Mouse (Mus musculus) adrenal gland, adult 18-20 months (tissue): ENCODE results near the gene Rnase10. TPM values are rescaled to one million over a fixed set of nuclear protein-coding genes. Genes with fewer than 3 reads are reported as not detected.
A peak's percentile ranks its signal among the peaks of the same experiment; 100 is the strongest.
"Not testable (repeated sequence)": the region's sequence is repeated elsewhere in the genome, so short reads cannot be mapped to it uniquely, and the experiment has no call there.

Experiments used
- DNase-seq, 2 experiments: peaks; one replicate each; pipeline ENCODE4 v3.0.0; 2021 to 2022; ENCODE audit warnings: low spot score in 2 of 2
- total RNA-seq, 2 experiments: library from RNA; stranded (reverse); gene quantifications; 1 replicate in 1 of 2; 2 replicates in 1 of 2; pipeline ENCODE4 v1.2.3; 2021

Rnase10 gene
- total RNA-seq, 2 experiments from 2014 or later, result not detected

DNA sequence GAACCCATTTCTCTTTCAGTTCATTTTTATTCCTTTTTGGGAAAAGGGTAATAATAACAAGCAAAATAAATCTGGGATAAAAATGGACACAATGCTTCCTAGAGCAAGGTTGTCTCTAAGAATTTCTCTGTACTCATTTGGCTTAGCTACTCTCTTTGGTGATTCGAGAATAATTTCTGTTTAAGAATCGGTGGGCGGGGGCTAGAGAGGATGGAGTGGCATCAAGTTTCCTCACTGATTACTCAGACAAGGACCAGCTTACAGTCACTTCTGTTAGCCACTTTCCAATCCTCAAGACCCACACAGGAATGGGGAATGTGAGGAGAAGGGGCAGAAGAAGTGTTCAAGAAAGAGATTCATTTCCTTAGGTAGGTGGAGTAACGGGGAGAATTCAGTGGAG lies 1.2 kb downstream of the Rnase10 start:
- no peak for DNase-seq

DNA sequence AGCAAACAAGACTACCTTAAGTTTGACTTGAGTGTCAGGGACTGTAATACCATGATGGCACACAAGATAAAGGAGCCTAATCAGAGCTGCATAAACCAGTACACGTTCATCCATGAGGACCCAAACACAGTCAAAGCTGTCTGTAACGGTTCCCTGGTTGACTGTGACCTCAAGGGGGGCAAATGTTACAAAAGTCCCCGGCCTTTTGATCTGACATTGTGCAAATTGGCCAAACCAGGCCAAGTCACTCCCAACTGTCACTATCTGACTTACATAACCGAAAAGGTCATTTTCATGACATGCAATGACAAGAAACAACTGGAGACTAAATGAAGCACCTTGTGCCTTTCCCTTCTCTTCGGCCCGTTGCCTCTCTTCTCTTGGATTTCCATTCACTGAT lies 2.0 kb downstream of the Rnase10 start:
- DNase-seq, result no peak

- not testable (repeated sequence) for DNase-seq
Observed at GRCm38 (mm10) chr14:51014724-51015123, 7.2 kb downstream of the Rnase10 start.

- no peak for DNase-seq
Observed at GRCm38 (mm10) chr14:51015780-51016179, 8.2 kb downstream of the Rnase10 start.

- DNase-seq, result no peak
Observed at GRCm38 (mm10) chr14:51017256-51017655, 9.7 kb downstream of the Rnase10 start.

DNA sequence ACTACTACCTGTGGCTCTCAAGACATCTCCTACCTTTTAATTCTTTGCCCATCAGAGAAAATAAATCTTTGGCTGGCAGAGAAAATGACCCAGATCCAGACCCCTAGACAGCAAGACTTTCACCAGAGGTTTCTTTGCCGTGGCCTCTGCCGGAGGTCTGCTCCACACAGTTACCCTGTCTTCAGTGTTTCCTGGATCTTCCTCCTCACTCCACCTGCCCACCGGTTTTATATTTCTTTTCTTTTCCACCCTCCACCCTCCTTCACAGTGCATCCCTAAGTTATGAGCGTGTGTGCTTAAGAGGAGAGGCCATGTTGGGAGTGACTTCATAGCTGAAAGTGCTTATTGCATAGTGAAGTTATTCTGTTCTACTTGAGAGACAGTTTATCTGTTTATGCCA lies 15.9 kb downstream of the Rnase10 start:
- DNase-seq, result no peak

DNA sequence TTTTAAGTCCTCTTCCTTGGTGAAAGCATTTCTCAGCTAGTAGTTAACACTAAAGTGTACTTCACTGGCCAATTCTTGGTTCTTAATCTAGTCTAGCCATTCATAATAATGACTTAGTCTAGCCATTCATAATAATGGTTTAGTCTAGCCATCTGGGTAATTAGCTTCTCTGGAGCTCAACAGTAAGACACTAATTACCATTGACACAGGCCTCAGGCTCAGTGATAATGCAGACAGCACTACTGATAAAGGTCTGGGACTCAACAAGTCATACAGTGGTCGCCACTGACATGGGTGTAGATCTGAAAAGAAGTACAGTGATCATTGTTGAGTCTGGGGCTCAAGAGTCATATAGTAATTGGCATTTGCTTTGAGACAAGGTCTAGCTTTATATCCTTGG lies 17.3 kb downstream of the Rnase10 start:
- DNase-seq, result no peak

DNA sequence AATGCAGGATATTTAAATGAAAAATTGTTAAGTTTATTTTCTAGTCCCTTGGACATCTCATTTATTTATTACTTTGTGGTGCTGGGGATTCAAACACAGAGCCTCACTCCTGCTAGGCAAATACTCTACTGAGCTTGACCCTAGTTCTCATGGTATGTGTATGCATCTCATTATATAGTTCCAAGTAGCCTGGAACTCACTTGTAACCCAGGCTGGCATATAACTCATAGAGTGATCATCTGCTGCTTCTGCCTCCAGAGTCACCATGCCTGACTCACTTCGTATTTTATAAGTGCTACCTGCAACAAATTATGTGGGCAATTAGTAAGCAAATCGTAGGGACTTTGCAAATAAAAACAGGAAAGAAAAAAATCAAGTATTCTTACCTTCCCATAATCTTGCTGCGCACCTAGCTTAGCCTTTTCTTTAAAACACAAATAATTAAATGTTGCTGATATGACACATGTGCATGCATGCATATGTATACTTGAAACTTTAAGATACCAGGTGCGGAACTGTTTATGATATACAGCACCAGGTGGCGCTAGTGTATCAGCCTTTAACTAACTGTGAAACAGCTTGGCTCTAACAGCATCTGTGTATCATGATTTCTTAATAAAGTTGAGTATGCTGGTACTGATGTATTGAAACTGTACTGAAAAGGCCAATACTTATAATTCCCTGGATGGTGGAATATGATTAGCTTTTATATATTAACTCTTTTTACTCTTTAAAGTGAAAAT lies 19.0 kb downstream of the Rnase10 start:
- DNase-seq, result peak; percentile 43 to 44

DNA sequence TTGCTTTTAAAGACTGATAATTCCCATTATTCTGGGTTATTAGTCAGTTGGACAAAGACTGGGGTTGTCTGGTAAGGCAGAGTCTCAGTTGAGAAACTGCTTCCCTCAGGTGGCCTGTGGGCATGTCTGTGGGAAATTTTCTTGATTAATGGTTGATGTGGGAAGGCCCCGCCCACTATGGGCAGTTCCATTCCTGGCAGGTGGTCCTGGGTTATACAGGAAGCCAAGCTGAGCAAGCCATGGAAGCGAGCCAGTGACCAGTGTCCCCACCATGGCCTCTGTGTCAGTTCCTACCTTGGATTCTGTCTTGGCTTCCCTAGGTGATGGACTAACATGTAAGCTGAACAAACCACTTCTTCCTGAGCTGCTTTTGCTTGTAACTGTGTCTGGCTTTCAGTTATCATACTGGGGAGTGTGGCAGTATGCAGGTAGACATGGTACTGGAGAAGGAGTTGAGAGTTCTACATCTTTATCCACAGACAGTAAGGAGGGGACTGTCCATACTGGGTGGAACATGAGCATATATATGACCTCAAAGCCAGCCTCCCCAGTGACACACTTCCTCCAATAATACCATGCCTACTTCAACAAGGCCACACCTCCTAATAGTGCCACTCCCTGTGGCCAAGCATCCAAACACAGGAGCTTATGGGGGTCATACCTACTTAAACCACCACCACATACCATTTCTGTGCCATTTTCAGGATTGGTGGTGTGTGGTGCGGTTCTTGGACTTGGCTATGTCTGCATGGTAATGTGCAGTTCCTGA lies 20.0 kb downstream of the Rnase10 start:
- DNase-seq, result no peak

DNA sequence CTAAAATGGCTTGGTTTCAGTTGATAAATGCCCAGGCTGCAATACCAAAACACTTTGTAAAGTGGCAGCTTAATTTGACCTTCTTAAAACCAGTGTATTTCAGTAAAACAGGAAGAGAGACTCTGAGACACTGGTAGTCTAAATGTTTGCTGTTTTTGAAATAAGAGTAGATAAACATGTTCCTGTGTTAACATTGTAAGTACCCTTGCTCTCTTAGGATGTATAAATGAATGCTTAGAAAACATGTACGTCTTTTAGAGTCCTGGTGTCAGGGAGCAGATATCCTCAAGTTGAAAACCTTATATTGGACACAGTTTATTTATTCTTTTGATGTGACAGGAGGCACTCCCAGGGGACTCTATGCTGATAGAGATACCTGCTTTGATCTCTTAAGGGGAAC lies 27.7 kb downstream of the Rnase10 start:
- DNase-seq, result no peak

DNA sequence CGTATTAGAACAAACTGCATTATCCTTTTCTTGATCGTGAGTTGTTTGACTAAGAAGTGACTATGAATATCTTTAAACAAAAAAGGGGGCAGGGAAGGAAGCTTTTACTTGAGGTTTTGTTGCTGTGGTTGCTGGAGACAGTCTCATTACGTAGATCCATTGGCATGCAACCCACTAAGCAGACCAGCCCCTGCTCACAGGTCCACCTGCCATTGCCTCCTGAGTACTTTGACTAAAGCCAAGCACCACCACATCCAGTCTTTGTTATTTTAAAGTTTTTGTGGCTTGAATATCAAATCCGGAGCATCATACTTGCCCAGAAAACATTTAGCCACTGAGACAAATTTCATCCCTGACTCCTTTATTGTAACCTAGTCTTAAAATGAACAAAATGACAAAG lies 28.7 kb downstream of the Rnase10 start:
- DNase-seq, result no peak

DNA sequence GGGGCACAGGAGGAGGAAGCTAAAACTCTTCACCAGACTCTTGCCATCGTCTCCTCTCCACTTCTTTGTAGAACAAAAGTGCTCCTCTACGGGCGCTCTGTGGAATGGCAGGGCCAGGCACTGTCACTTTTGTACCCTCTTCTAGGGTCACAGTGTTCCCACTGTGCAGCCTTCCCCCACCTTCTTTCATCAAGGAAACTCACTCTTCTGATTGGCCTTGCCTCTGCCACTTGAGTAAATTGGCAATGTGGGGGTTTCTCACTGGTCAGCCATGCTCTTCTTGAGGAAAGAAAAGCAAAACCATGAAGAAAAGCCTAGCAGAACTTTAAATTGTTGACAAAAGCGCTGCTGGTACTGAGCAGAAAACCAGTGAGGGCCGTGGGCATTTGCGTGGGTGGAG lies 34.2 kb downstream of the Rnase10 start, which contains the start of gene Rnase9:
TSS of gene Rnase9 (minus strand) at position 101 of the 400 bp plus-strand sequence.
- no peak for DNase-seq

DNA sequence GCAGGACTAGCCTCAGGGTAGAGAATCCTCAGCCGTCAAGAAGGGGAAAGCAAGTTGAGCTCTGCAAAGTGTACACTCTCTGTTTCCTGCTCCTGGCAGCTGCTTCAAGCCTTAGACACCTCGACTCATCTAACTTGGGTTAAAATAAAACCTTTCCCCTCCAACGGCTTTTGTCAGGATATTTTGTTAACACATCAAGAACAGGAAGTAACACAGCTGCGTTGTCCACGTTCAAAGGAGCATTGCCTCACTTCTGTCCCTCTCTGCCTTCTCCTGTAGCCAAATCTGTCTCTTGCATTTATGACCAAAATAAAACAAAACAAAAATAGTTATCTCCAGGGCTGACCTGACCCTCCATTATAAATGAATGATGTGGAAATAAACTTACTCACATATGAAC lies 40.3 kb downstream of the Rnase10 start:
- no peak for DNase-seq

DNA sequence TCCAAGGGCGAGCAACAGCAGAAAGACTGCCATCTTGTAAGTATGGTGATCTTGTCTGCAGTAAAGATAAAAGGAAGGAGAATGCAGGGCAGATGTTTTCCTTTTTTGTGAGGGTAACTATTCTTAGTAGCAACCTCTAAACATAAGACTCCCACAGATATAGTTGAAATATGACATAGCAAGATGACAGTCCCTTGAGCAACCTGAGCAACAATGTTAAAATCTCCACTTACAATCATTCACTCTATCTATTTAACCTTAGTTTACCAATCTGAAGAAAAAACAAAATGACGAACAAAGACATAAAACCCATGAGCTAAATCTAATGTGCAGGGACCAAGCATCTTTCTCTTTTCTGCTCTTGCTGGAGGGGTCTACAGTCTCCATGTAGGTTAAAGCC lies 42.5 kb downstream of the Rnase10 start, which contains the start of gene Rnase11:
TSS of gene Rnase11 (minus strand) at position 101 of the 400 bp plus-strand sequence.
- no peak for DNase-seq

GRCm38 (mm10) chr14:51051941-51052340 lies 44.4 kb downstream of the Rnase10 start:
- DNase-seq, result no peak

DNA sequence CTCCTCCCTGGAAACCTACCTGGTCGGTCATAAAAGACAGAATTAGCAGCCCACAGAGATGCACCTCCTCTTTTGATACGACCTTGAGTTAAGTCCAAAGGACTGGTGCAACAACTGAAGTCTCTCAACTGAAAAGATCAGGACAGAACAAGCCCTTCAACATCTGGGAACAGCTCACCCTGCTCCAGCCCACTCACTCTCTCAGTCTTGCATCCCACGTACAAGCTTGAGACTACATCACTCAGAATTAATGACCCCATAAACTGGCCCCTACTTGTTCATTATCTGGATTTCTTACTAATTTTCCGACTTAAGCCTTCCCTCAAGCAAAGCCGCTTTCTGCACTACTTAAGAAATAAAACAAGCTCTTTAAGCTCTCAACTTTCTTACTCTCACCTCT lies 45.6 kb downstream of the Rnase10 start:
- DNase-seq, result no peak

DNA sequence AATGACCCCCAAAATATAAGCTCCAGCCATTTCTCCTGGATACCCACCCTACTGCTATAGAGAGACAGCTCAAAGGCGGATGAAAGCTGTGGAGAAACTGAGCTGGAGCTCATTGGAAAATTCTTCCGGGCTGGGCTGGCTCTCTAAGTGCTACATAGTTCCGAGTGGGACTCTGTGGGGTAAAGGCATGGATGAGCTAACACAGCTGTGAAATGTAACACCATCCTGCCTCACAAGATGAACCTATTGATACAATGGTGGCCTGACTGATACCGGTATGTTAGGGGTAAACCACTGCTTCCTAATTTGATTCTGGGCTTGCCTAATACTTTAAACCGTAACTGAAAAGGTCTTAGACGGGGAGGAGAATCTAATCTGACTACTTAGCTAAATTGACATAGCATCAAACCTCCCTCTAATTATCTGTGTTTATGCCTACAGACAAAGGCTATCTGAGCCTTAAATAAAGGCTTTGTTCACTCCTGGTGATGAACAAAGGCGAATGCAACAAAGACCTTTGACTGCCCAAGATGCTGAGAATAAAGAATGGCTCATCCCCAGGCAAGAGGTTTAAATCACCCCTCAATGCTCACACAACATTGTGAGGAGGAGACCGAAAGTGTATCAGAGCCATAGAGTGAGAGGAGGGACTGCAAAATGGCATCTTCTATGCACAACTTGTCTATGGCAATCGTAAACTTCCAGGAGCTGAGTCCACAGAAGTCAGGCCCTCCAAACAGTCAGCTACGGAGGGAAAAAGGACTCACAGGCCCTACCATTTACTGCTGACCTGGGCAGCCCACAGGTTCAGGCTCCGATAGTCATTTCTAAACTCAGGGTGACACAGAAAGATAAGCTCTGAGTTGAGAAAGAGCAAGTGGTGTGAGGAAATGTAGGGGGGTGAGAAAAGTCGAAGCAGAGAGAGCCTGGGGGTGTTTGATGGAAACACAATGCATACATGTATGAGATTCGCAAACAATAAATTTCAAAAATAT lies 47.0 kb downstream of the Rnase10 start:
- DNase-seq, result no peak

DNA sequence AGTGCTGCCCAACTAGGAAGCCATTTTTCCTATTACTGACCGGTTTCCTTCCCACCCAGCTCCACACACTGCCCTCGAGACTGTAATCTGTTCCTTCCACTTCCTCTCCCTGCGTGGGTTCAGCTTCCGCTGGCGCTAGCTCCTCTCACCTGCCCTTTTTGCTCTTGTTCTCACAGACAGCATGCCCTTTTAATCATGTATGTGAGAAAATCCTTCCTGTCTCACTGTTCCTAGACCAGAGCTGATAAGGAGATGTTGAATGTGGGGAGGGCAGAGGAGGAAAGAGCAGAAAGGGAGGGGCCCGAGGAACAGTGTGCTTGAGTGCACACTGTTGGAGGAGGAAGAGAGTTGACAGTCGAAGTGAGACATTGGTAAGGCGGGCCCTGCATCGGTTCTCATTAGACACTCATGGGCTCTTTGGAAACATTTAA lies 49.9 kb downstream of the Rnase10 start, which contains the start of gene Rnase12:
TSS of gene Rnase12 (minus strand) at position 261 of the 431 bp plus-strand sequence.
- DNase-seq, result no peak
